Mouse (Mus musculus) CD4-positive helper T cell, adult 2 months (primary cell): ENCODE measurements at regions not wholly inside any gene's neighbourhood (a gene's known extent, or its start where the extent isn't known, plus 50 kb on each side); places are given as distances from the start of the nearest gene placed in this dataset.
"Not testable (repeated sequence)": the region's sequence is repeated elsewhere in the genome, so short reads cannot be mapped to it uniquely, and the experiment has no call there.

ENCODE experiments used
- DNase-seq: peaks from one replicate; pipeline ENCODE4 v3.0.0-alpha.2; 2012; ENCODE audit warnings: low read depth, missing footprints, low spot score

GRCm38 (mm10) chr2:18453426-18453825, 60.8 kb upstream of the Dnajc1 start:
- DNase-seq = not testable (repeated sequence)

GRCm38 (mm10) chr2:18445809-18446208, 53.2 kb upstream of the Dnajc1 start:
- DNase-seq = no peak
